In genomic region chr12:111808775-111809174, GRCm38 (mm10) we compare ENCODE assay signal across 24 mouse cellular contexts. TPM values are rescaled to one million over a fixed set of nuclear protein-coding genes. Genes with fewer than 3 reads are reported as not detected.
DNase-seq lines count a peak whose midpoint lies in the region; ATAC-seq and TF ChIP-seq lines count a peak whose summit lies in the region.
"Had no signal": no experiment of that assay in that cellular context is flagged by ENCODE, and none has a peak within 500 bp of the region (broad histone marks: within the 10 kb centered on the region; RNA-seq: fewer than 3 reads in every experiment).

No protein-coding gene starts in this region.

- H3K4me1 ChIP-seq in forebrain, embryonic 13.5 days = peaks cover 23% of the 10 kb centered on the region
- H3K4me1 ChIP-seq in forebrain, postnatal 0 days (ENCODE audit: insufficient read depth) = peaks cover 6% of the 10 kb centered on the region
- H3K4me1 ChIP-seq in hindbrain, embryonic 16.5 days (ENCODE audit: control insufficient read depth, insufficient read depth, low read depth, low read length) = peaks cover 11% of the 10 kb centered on the region
- peaks cover 40% of the 10 kb centered on the region for H3K4me1 ChIP-seq in hindbrain, embryonic 10.5 days (replicated peaks)
- peaks cover 26% of the 10 kb centered on the region for H3K4me1 ChIP-seq in midbrain, embryonic 13.5 days (replicated peaks)
- H3K4me1 ChIP-seq in midbrain, embryonic 16.5 days (ENCODE audit: control insufficient read depth, insufficient read depth, low read length) = peaks cover 10% of the 10 kb centered on the region
- peaks cover 22% of the 10 kb centered on the region for H3K4me1 ChIP-seq in neural tube, embryonic 15.5 days

- H3K4me2 ChIP-seq in forebrain, embryonic 13.5 days = no peak overlapping the region
- no peak overlapping the region for H3K4me2 ChIP-seq in forebrain, postnatal 0 days (ENCODE audit: low read depth)
- no peak overlapping the region for H3K4me2 ChIP-seq in hindbrain, embryonic 16.5 days (ENCODE audit: low read length)
- no peak overlapping the region for H3K4me2 ChIP-seq in midbrain, embryonic 13.5 days (replicated peaks)
- H3K4me2 ChIP-seq in midbrain, embryonic 16.5 days (ENCODE audit: low read length) = no peak overlapping the region
- H3K4me2 ChIP-seq in neural tube, embryonic 15.5 days = no peak overlapping the region
- H3K4me2 ChIP-seq: forebrain, embryonic 12.5 days; heart, embryonic 13.5 days had no signal

- H3K27ac ChIP-seq in forebrain, embryonic 13.5 days = peak overlapping the region; percentile 64; the same call in 1 of the 2 replicates
- H3K27ac ChIP-seq in forebrain, postnatal 0 days (ENCODE audit: low read depth, low read length) = no peak overlapping the region
- H3K27ac ChIP-seq in hindbrain, embryonic 16.5 days (ENCODE audit: low read depth, low read length) = 0 out of 2 replicates have a peak overlapping the region, but pooled peaks have one; percentile 58
- H3K27ac ChIP-seq in hindbrain, embryonic 10.5 days = no peak overlapping the region
- H3K27ac ChIP-seq in midbrain, embryonic 13.5 days = 0 out of 2 replicates have a peak overlapping the region, but pooled peaks have one; percentile 69
- no peak overlapping the region for H3K27ac ChIP-seq in midbrain, embryonic 16.5 days (ENCODE audit: low read length)
- peak overlapping the region; percentile 38; the same call in 1 of the 2 replicates for H3K27ac ChIP-seq in neural tube, embryonic 15.5 days (replicated peaks)
- H3K27ac ChIP-seq: liver, embryonic 12.5 days had no signal

- no peaks in the 10 kb centered on the region for H3K27me3 ChIP-seq in forebrain, embryonic 13.5 days
- no peaks in the 10 kb centered on the region for H3K27me3 ChIP-seq in forebrain, postnatal 0 days (ENCODE audit: insufficient read depth, low read length)
- H3K27me3 ChIP-seq in hindbrain, embryonic 16.5 days (replicated peaks; ENCODE audit: control insufficient read depth, insufficient read depth, low read length) = no peaks in the 10 kb centered on the region
- H3K27me3 ChIP-seq in hindbrain, embryonic 10.5 days (ENCODE audit: insufficient read depth, poor library complexity, severe bottlenecking) = no peaks in the 10 kb centered on the region
- H3K27me3 ChIP-seq in midbrain, embryonic 13.5 days = no peaks in the 10 kb centered on the region
- H3K27me3 ChIP-seq in midbrain, embryonic 16.5 days (ENCODE audit: control insufficient read depth, insufficient read depth, low read depth, low read length) = no peaks in the 10 kb centered on the region
- H3K27me3 ChIP-seq in neural tube, embryonic 15.5 days (replicated peaks) = no peaks in the 10 kb centered on the region
- H3K27me3 ChIP-seq: forebrain, embryonic 12.5 days; heart, embryonic 13.5 days; kidney, embryonic 15.5 days; liver, embryonic 12.5 days had no signal

- no peak for ATAC-seq in forebrain, embryonic 13.5 days
- no peak for ATAC-seq in forebrain, postnatal 0 days
- no peak for ATAC-seq in hindbrain, embryonic 16.5 days
- ATAC-seq in midbrain, embryonic 13.5 days = no peak
- ATAC-seq in midbrain, embryonic 16.5 days = no peak
- ATAC-seq in neural tube, embryonic 15.5 days (ENCODE audit: low FRiP score) = no peak
- ATAC-seq: activated CD4-positive, CD25-positive, alpha-beta regulatory T cell, adult 4 months; liver, embryonic 12.5 days had no signal

- DNase-seq in forebrain, postnatal 0 days = no peak
- no peak for DNase-seq in hindbrain, embryonic 10.5 days (ENCODE audit: low spot score)
- no peak for DNase-seq in ovary, adult 18-20 months (ENCODE audit: low spot score)
- DNase-seq: adrenal gland, postnatal 10 days; cerebellum, postnatal 10 days; embryo, embryonic 11 days; heart, postnatal 36 days; left cerebral cortex, postnatal 4 days; lung, adult 2 months; lung, postnatal 36 days; right cerebral cortex, postnatal 14 days; spleen, adult 18-20 months; thymus, adult 2 months had no signal

- no peak for TF ChIP-seq CTCF in forebrain, postnatal 0 days (IDR thresholded peaks at IDR 0.05; ENCODE audit: low read depth)

- H3K36me3 ChIP-seq in forebrain, embryonic 13.5 days (ENCODE audit: poor library complexity, severe bottlenecking) = peaks cover 52% of the 10 kb centered on the region
- H3K36me3 ChIP-seq in forebrain, postnatal 0 days (ENCODE audit: insufficient read depth) = peaks cover 27% of the 10 kb centered on the region
- peaks cover 13% of the 10 kb centered on the region for H3K36me3 ChIP-seq in hindbrain, embryonic 16.5 days (ENCODE audit: control insufficient read depth, insufficient read depth, low read length)
- H3K36me3 ChIP-seq in hindbrain, embryonic 10.5 days = peaks cover 78% of the 10 kb centered on the region
- H3K36me3 ChIP-seq in midbrain, embryonic 13.5 days = peaks cover 49% of the 10 kb centered on the region
- peaks cover 8% of the 10 kb centered on the region; the same call in 1 of the 2 replicates for H3K36me3 ChIP-seq in midbrain, embryonic 16.5 days (ENCODE audit: control insufficient read depth, insufficient read depth, low read length)
- peaks cover 37% of the 10 kb centered on the region for H3K36me3 ChIP-seq in neural tube, embryonic 15.5 days

- no peak overlapping the region for H3K4me3 ChIP-seq in forebrain, embryonic 13.5 days
- H3K4me3 ChIP-seq in forebrain, postnatal 0 days (ENCODE audit: low read depth, low read length) = no peak overlapping the region
- H3K4me3 ChIP-seq in hindbrain, embryonic 16.5 days (ENCODE audit: low read length) = no peak overlapping the region
- H3K4me3 ChIP-seq in hindbrain, embryonic 10.5 days = no peak overlapping the region
- no peak overlapping the region for H3K4me3 ChIP-seq in midbrain, embryonic 13.5 days (replicated peaks)
- H3K4me3 ChIP-seq in midbrain, embryonic 16.5 days (ENCODE audit: low read depth, low read length) = no peak overlapping the region
- no peak overlapping the region for H3K4me3 ChIP-seq in neural tube, embryonic 15.5 days (replicated peaks)
- H3K4me3 ChIP-seq: forebrain, embryonic 12.5 days; heart, embryonic 13.5 days; kidney, embryonic 15.5 days; liver, embryonic 12.5 days had no signal

- 93% methylated on average over 6 of the region's 6 CpGs for WGBS in forebrain, embryonic 13.5 days
- 94% methylated on average over 6 of the region's 6 CpGs for WGBS in forebrain, postnatal 0 days
- WGBS in hindbrain, embryonic 16.5 days = 91% methylated on average over 6 of the region's 6 CpGs
- WGBS in hindbrain, embryonic 10.5 days = 93% methylated on average over 6 of the region's 6 CpGs
- WGBS in midbrain, embryonic 13.5 days = 92% methylated on average over 6 of the region's 6 CpGs
- 96% methylated on average over 6 of the region's 6 CpGs for WGBS in midbrain, embryonic 16.5 days
- 91% methylated on average over 6 of the region's 6 CpGs for WGBS in neural tube, embryonic 15.5 days

- H3K9ac ChIP-seq in forebrain, embryonic 13.5 days = peak overlapping the region; percentile 9; the same call in 1 of the 2 replicates
- H3K9ac ChIP-seq in forebrain, postnatal 0 days = no peak overlapping the region
- H3K9ac ChIP-seq in hindbrain, embryonic 16.5 days (ENCODE audit: low read depth, low read length) = no peak overlapping the region
- H3K9ac ChIP-seq in midbrain, embryonic 13.5 days (replicated peaks) = no peak overlapping the region
- H3K9ac ChIP-seq in midbrain, embryonic 16.5 days (ENCODE audit: low read depth, low read length) = no peak overlapping the region
- no peak overlapping the region for H3K9ac ChIP-seq in neural tube, embryonic 15.5 days (replicated peaks)
- H3K9ac ChIP-seq: forebrain, embryonic 12.5 days; kidney, embryonic 15.5 days; liver, embryonic 12.5 days had no signal

- H3K9me3 ChIP-seq in forebrain, embryonic 13.5 days (replicated peaks) = no peaks in the 10 kb centered on the region
- H3K9me3 ChIP-seq in forebrain, postnatal 0 days (ENCODE audit: low read length) = no peaks in the 10 kb centered on the region
- no peaks in the 10 kb centered on the region for H3K9me3 ChIP-seq in hindbrain, embryonic 16.5 days (ENCODE audit: control insufficient read depth, low read length)
- H3K9me3 ChIP-seq in hindbrain, embryonic 10.5 days = no peaks in the 10 kb centered on the region
- no peaks in the 10 kb centered on the region for H3K9me3 ChIP-seq in midbrain, embryonic 13.5 days
- no peaks in the 10 kb centered on the region for H3K9me3 ChIP-seq in midbrain, embryonic 16.5 days (replicated peaks; ENCODE audit: control insufficient read depth, low read length, poor library complexity, severe bottlenecking)
- no peaks in the 10 kb centered on the region for H3K9me3 ChIP-seq in neural tube, embryonic 15.5 days (replicated peaks)
- H3K9me3 ChIP-seq: forebrain, embryonic 12.5 days; G1E; heart, embryonic 13.5 days; kidney, embryonic 15.5 days; liver, embryonic 12.5 days had no signal

RNA-seq across cellular contexts. Expression of gene Xrcc3, which starts 4.9 kb away (rescaled TPM):
- polyA plus RNA-seq in forebrain, embryonic 13.5 days (2015; fragmentation: Nextera tagmentation; extraction: Ambion mirVana) = 5.5 and 6.6 TPM in 2 replicates
- total RNA-seq in forebrain, postnatal 0 days (2014; rRNA removed) = 2.5 and 7.2 TPM in 2 replicates
- polyA plus RNA-seq in forebrain, postnatal 0 days (2015; fragmentation: Nextera tagmentation; extraction: Ambion mirVana) = 1.8 and 3.5 TPM in 2 replicates
- polyA plus RNA-seq in hindbrain, embryonic 16.5 days (2015; fragmentation: Nextera tagmentation; extraction: Ambion mirVana) = 3.3 and 4.2 TPM in 2 replicates
- polyA plus RNA-seq in hindbrain, embryonic 10.5 days (2016; fragmentation: Nextera tagmentation; extraction: Ambion mirVana) = 13.2 and 15.1 TPM in 2 replicates
- polyA plus RNA-seq in midbrain, embryonic 13.5 days (2015; fragmentation: Nextera tagmentation; extraction: Ambion mirVana) = 3.9 and 4.4 TPM in 2 replicates
- polyA plus RNA-seq in midbrain, embryonic 16.5 days (2015; fragmentation: Nextera tagmentation; extraction: Ambion mirVana) = 2.0 and 2.1 TPM in 2 replicates
- polyA plus RNA-seq in neural tube, embryonic 15.5 days (2015; fragmentation: Nextera tagmentation; extraction: Ambion mirVana) = 2.5 and 4.6 TPM in 2 replicates

RNA-seq across cellular contexts. Expression of gene Zfyve21, which starts 5.2 kb away (rescaled TPM):
- 42.4 and 45.6 TPM in 2 replicates for polyA plus RNA-seq in forebrain, embryonic 13.5 days (2015; fragmentation: Nextera tagmentation; extraction: Ambion mirVana)
- total RNA-seq in forebrain, postnatal 0 days (2014; rRNA removed) = 21.2 and 24.9 TPM in 2 replicates
- polyA plus RNA-seq in forebrain, postnatal 0 days (2015; fragmentation: Nextera tagmentation; extraction: Ambion mirVana) = 27.3 and 29.5 TPM in 2 replicates
- polyA plus RNA-seq in hindbrain, embryonic 16.5 days (2015; fragmentation: Nextera tagmentation; extraction: Ambion mirVana) = 44.7 and 46.9 TPM in 2 replicates
- polyA plus RNA-seq in hindbrain, embryonic 10.5 days (2016; fragmentation: Nextera tagmentation; extraction: Ambion mirVana) = 71.5 and 75.4 TPM in 2 replicates
- polyA plus RNA-seq in midbrain, embryonic 13.5 days (2015; fragmentation: Nextera tagmentation; extraction: Ambion mirVana) = 34.7 and 36.6 TPM in 2 replicates
- 32.1 and 35.1 TPM in 2 replicates for polyA plus RNA-seq in midbrain, embryonic 16.5 days (2015; fragmentation: Nextera tagmentation; extraction: Ambion mirVana)
- 39.8 and 64.0 TPM in 2 replicates for polyA plus RNA-seq in neural tube, embryonic 15.5 days (2015; fragmentation: Nextera tagmentation; extraction: Ambion mirVana)

RNA-seq across cellular contexts. Expression of gene Klc1, which starts 50.1 kb away (rescaled TPM):
- polyA plus RNA-seq in forebrain, embryonic 13.5 days (2015; fragmentation: Nextera tagmentation; extraction: Ambion mirVana) = 319 and 339 TPM in 2 replicates
- 596 and 608 TPM in 2 replicates for total RNA-seq in forebrain, postnatal 0 days (2014; rRNA removed)
- 592 and 640 TPM in 2 replicates for polyA plus RNA-seq in forebrain, postnatal 0 days (2015; fragmentation: Nextera tagmentation; extraction: Ambion mirVana)
- 630 and 654 TPM in 2 replicates for polyA plus RNA-seq in hindbrain, embryonic 16.5 days (2015; fragmentation: Nextera tagmentation; extraction: Ambion mirVana)
- 192 and 303 TPM in 2 replicates for polyA plus RNA-seq in hindbrain, embryonic 10.5 days (2016; fragmentation: Nextera tagmentation; extraction: Ambion mirVana)
- polyA plus RNA-seq in midbrain, embryonic 13.5 days (2015; fragmentation: Nextera tagmentation; extraction: Ambion mirVana) = 545 and 546 TPM in 2 replicates
- polyA plus RNA-seq in midbrain, embryonic 16.5 days (2015; fragmentation: Nextera tagmentation; extraction: Ambion mirVana) = 665 and 671 TPM in 2 replicates
- polyA plus RNA-seq in neural tube, embryonic 15.5 days (2015; fragmentation: Nextera tagmentation; extraction: Ambion mirVana) = 504 and 568 TPM in 2 replicates

Comparison
In these comparisons a context has a peak if more than half of its experiments do, and no peak if none do; other contexts are left out.
1. H3K27ac ChIP-seq: peak in forebrain, embryonic 13.5 days (single experiment), hindbrain, embryonic 16.5 days (single experiment), midbrain, embryonic 13.5 days (single experiment) and neural tube, embryonic 15.5 days (single experiment); none in forebrain, postnatal 0 days (single experiment), hindbrain, embryonic 10.5 days (single experiment) and midbrain, embryonic 16.5 days (single experiment).